In the genomic region with DNA sequence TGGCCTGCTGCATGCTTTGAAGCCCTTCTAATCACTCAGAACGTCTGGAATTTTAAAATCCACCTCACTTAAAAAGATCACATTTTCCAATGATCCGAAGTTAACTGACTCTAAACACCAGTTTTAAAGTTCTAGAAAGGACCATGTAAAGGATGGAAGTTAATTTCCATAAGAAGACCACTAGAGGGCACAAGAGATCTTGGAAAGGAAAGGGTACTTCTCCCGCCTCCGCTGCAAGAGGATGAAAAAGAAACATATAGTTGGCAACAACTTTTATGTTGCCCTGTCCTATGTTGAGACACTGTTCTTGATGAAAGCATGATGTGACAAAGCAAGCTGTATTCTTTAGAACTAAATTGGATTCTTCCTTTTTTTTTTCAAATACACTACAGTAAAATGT, we compare ENCODE assay signal across 9 mouse cellular contexts. TPM values are rescaled to one million over a fixed set of nuclear protein-coding genes. Genes with fewer than 3 reads are reported as not detected.
DNase-seq lines count a peak whose midpoint lies in the region; ATAC-seq and TF ChIP-seq lines count a peak whose summit lies in the region.
"Had no signal": no experiment of that assay in that cellular context is flagged by ENCODE, and none has a peak within 500 bp of the region (broad histone marks: within the 10 kb centered on the region; RNA-seq: fewer than 3 reads in every experiment).

No protein-coding gene starts in this region.

- in situ Hi-C loops in CH12.LX (cut with MboI; ENCODE audit: low pct_ligation_motif_present, low pct_unique_long_range_greater_than_20kb, low sequenced_read_pairs) = loop anchor here (10.0 to 25.0 kb wide), 4 partner anchors 280 to 655 kb away; no protein-coding TSS in a partner anchor

- ATAC-seq in kidney, embryonic 14.5 days (ENCODE audit: low FRiP score, low TSS enrichment) = peak; percentile 38; the same call in 1 of the 2 replicates
- ATAC-seq in erythroid progenitor cell, adult 5-6 weeks (replicated peaks; ENCODE audit: low FRiP score, poor library complexity, severe bottlenecking) = no peak

- H3K79me2 ChIP-seq in CH12.LX (replicated peaks; ENCODE audit: control insufficient read depth, extremely low read depth, insufficient read depth, poor library complexity, severe bottlenecking) = no peaks in the 10 kb centered on the region

- no peaks in the 10 kb centered on the region for H3K36me3 ChIP-seq in kidney, embryonic 14.5 days (ENCODE audit: control insufficient read depth, insufficient read depth, low read length)
- no peaks in the 10 kb centered on the region for H3K36me3 ChIP-seq in CH12.LX (replicated peaks in 1 of 2; ENCODE audit: control insufficient read depth in 1 of 2, insufficient read depth in 1 of 2, low read length in 1 of 2)
- H3K36me3 ChIP-seq: lung, embryonic 15.5 days had no signal

- no peaks in the 10 kb centered on the region for H3K9me3 ChIP-seq in kidney, embryonic 14.5 days (ENCODE audit: control insufficient read depth, low read length)
- peaks cover 2% of the 10 kb centered on the region for H3K9me3 ChIP-seq in CH12.LX (replicated peaks; ENCODE audit: low read length)
- H3K9me3 ChIP-seq: lung, embryonic 15.5 days had no signal

- H3K27me3 ChIP-seq in kidney, embryonic 14.5 days (ENCODE audit: control insufficient read depth, insufficient read depth, low read length) = no peaks in the 10 kb centered on the region; the same call in 1 of the 2 replicates
- no peaks in the 10 kb centered on the region for H3K27me3 ChIP-seq in CH12.LX (replicated peaks)

- dilution Hi-C loops in CH12.LX (cut with MboI; ENCODE audit: extremely low pct_ligation_motif_present, extremely low pct_unique_long_range_greater_than_20kb, low sequenced_read_pairs) = no loop called here

- H3K4me3 ChIP-seq in kidney, embryonic 14.5 days (ENCODE audit: low read length) = no peak overlapping the region
- no peak overlapping the region for H3K4me3 ChIP-seq in CH12.LX (replicated peaks in 1 of 3; ENCODE audit: low read depth in 2 of 3, low read length in 2 of 3, poor library complexity in 1 of 3)
- H3K4me3 ChIP-seq: lung, embryonic 15.5 days had no signal

- TF ChIP-seq CTCF in CH12.LX (conservative IDR thresholded peaks at IDR 0.05 in 1 of 2, IDR thresholded peaks at IDR 0.05 in 1 of 2; ENCODE audit: low read depth in 2 of 2, low read length in 2 of 2) = peak; percentile 37 to 89; a peak in 3 of 4 replicates

- TF ChIP-seq POLR2A in CH12.LX (IDR thresholded peaks at IDR 0.05; ENCODE audit: low read depth, low read length) = no peak

- TF ChIP-seq EP300 in CH12.LX (IDR thresholded peaks at IDR 0.05; ENCODE audit: low read length) = no peak

- H3K27ac ChIP-seq in kidney, embryonic 14.5 days (ENCODE audit: low read depth, low read length) = no peak overlapping the region
- no peak overlapping the region for H3K27ac ChIP-seq in CH12.LX (ENCODE audit: insufficient read depth, low read depth)
- H3K27ac ChIP-seq: lung, embryonic 15.5 days had no signal

- no peaks in the 10 kb centered on the region for H3K4me1 ChIP-seq in kidney, embryonic 14.5 days (ENCODE audit: control insufficient read depth, insufficient read depth, low read length)
- peaks cover 0 to 5% of the 10 kb centered on the region in 2 experiments; a peak in 1 of 4 replicates for H3K4me1 ChIP-seq in CH12.LX (ENCODE audit: control insufficient read depth in 1 of 2, insufficient read depth in 2 of 2)
- H3K4me1 ChIP-seq: lung, embryonic 15.5 days had no signal

- no peak overlapping the region for H3K4me2 ChIP-seq in kidney, embryonic 14.5 days (replicated peaks; ENCODE audit: low read depth, low read length)
- no peak overlapping the region for H3K4me2 ChIP-seq in CH12.LX (ENCODE audit: insufficient read depth, low read depth, poor library complexity, severe bottlenecking)
- H3K4me2 ChIP-seq: lung, embryonic 15.5 days had no signal

- 16% methylated on average over 4 of the region's 4 CpGs for WGBS in kidney, embryonic 14.5 days

- TF ChIP-seq RAD21 in CH12.LX (IDR thresholded peaks at IDR 0.05; ENCODE audit: low read depth, low read length) = peak; percentile 97

- DNase-seq in kidney, adult 11 months = no peak
- DNase-seq in CH12.LX (ENCODE audit: extremely low read depth) (peak; percentile 52), ZHBTc4 (ENCODE audit: low read depth, low spot score) (peak; percentile 56)
- DNase-seq in kidney, postnatal 36 days = peak; percentile 8 to 18
- DNase-seq in urinary bladder, postnatal 10 days (ENCODE audit: low spot score) = no peak
- DNase-seq in yolk sac, embryonic 10.5 days (ENCODE audit: low spot score) = no peak

- no peak overlapping the region for H3K9ac ChIP-seq in kidney, embryonic 14.5 days (ENCODE audit: low read depth, low read length)
- no peak overlapping the region for H3K9ac ChIP-seq in CH12.LX (ENCODE audit: insufficient read depth, low read depth)
- H3K9ac ChIP-seq: lung, embryonic 15.5 days had no signal

TF ChIP-seq in CH12.LX, 34 proteins besides CTCF, POLR2A, EP300 and RAD21:
- TF ChIP-seq POLR2AphosphoS2 (IDR thresholded peaks at IDR 0.05; ENCODE audit: low read depth, low read length) (no peak), JUND (conservative IDR thresholded peaks at IDR 0.05; ENCODE audit: low read depth, low read length) (0 out of 2 replicates have a peak, but pooled peaks have one; percentile 19), USF1 (IDR thresholded peaks at IDR 0.05; ENCODE audit: low read depth, low read length) (no peak), MAX (IDR thresholded peaks at IDR 0.05; ENCODE audit: low read length) (no peak), TBP (conservative IDR thresholded peaks at IDR 0.05; ENCODE audit: low read depth, low read length) (no peak), ZKSCAN1 (IDR thresholded peaks at IDR 0.05; ENCODE audit: borderline replicate concordance, low read depth, low read length) (no peak), BHLHE40 (IDR thresholded peaks at IDR 0.05; ENCODE audit: low read depth, low read length) (no peak), ZNF384 (IDR thresholded peaks at IDR 0.05; ENCODE audit: low read depth, low read length) (no peak), PAX5 (IDR thresholded peaks at IDR 0.05; ENCODE audit: low read length) (no peak), MXI1 (IDR thresholded peaks at IDR 0.05; ENCODE audit: low read depth, low read length) (no peak), E2F4 (IDR thresholded peaks at IDR 0.05; ENCODE audit: insufficient replicate concordance, low read depth, low read length) (peak; percentile 75; the same call in 1 of the 2 replicates), KAT2A (IDR thresholded peaks at IDR 0.05; ENCODE audit: insufficient replicate concordance, low read length) (no peak), MAZ (IDR thresholded peaks at IDR 0.05; ENCODE audit: low read depth, low read length) (no peak), ZC3H11A (IDR thresholded peaks at IDR 0.05; ENCODE audit: low read depth, low read length) (peak; percentile 78), SMC3 (IDR thresholded peaks at IDR 0.05; ENCODE audit: low read depth, low read length) (peak; percentile 84)

RNA-seq across cellular contexts. Expression of a gene that starts 22.6 kb away (rescaled TPM):
- 28.7 and 31.9 TPM in 2 replicates for polyA plus RNA-seq in kidney, embryonic 14.5 days (2014; fragmentation: Nextera tagmentation; extraction: Ambion mirVana)
- 18.8 and 22.1 TPM in 2 replicates for total RNA-seq in CH12.LX (2012; rRNA removed)
- total RNA-seq in CH12.LX (2014; rRNA removed) = 31.6 and 33.5 TPM in 2 replicates
- polyA plus RNA-seq in CH12.LX (2012; ENCODE audit: insufficient read length, low read depth) = 30.4 and 30.7 TPM in 2 replicates
- 15.1 and 24.5 TPM in 2 replicates for total RNA-seq in erythroid progenitor cell, adult 5-6 weeks (2015; ENCODE audit: low replicate concordance)
- 57.9 and 68.2 TPM in 2 replicates for total RNA-seq in erythroid progenitor cell, adult 5-6 weeks (2017; ENCODE audit: low replicate concordance)

RNA-seq across cellular contexts. Expression of a gene that starts 22.9 kb away (rescaled TPM):
- polyA plus RNA-seq in kidney, embryonic 14.5 days (2014; fragmentation: Nextera tagmentation; extraction: Ambion mirVana) = 0.49 and 0.73 TPM in 2 replicates
- not detected in 2 replicates for total RNA-seq in CH12.LX (2012; rRNA removed)
- 0.41 TPM in 1 of 2 replicates, not detected in the other for total RNA-seq in CH12.LX (2014; rRNA removed)
- 0.34 and 0.70 TPM in 2 replicates for polyA plus RNA-seq in CH12.LX (2012; ENCODE audit: insufficient read length, low read depth)
- not detected in 2 replicates for total RNA-seq in erythroid progenitor cell, adult 5-6 weeks (2015; ENCODE audit: low replicate concordance)
- total RNA-seq in erythroid progenitor cell, adult 5-6 weeks (2017; ENCODE audit: low replicate concordance) = not detected in 2 replicates

RNA-seq across cellular contexts. Expression of a gene that starts 55.6 kb away (rescaled TPM):
- polyA plus RNA-seq in kidney, embryonic 14.5 days (2014; fragmentation: Nextera tagmentation; extraction: Ambion mirVana) = 205 and 206 TPM in 2 replicates
- total RNA-seq in CH12.LX (2012; rRNA removed) (79.8 and 102 TPM in 2 replicates), CH12.LX (2014; rRNA removed) (264 and 327 TPM in 2 replicates)
- polyA plus RNA-seq in CH12.LX (2012; ENCODE audit: insufficient read length, low read depth) = 121 and 136 TPM in 2 replicates
- 8.3 and 9.6 TPM in 2 replicates for total RNA-seq in erythroid progenitor cell, adult 5-6 weeks (2015; ENCODE audit: low replicate concordance)
- 18.1 and 19.7 TPM in 2 replicates for total RNA-seq in erythroid progenitor cell, adult 5-6 weeks (2017; ENCODE audit: low replicate concordance)

Comparison
In these comparisons a context has a peak if more than half of its experiments do, and no peak if none do; other contexts are left out.
1. DNase-seq: peak in CH12.LX (single experiment), ZHBTc4 (single experiment) and kidney, postnatal 36 days (2 of 2); none in kidney, adult 11 months (single experiment), urinary bladder, postnatal 10 days (single experiment) and yolk sac, embryonic 10.5 days (single experiment).